Mouse (Mus musculus) adrenal gland, adult 18-20 months (tissue): ENCODE results near the gene Brd3os. TPM values are rescaled to one million over a fixed set of nuclear protein-coding genes. Genes with fewer than 3 reads are reported as not detected.

Experiments
- microRNA-seq, 2 experiments: library from miRNA; unstranded; fragments of <30 nt; microRNA quantifications; one replicate each; pipeline ENCODE4 v1.2.0; 2021; ENCODE audit warnings: borderline number of aligned reads in 2 of 2
- total RNA-seq, 2 experiments: library from RNA; stranded (reverse); gene quantifications; 1 replicate in 1 of 2; 2 replicates in 1 of 2; pipeline ENCODE4 v1.2.3; 2021

Brd3os gene
- total RNA-seq, 2 experiments from 2014 or later = 6.5 to 8.2 TPM

Small RNAs within 50 kb of the gene (microRNA-seq; reads per million reads assigned to microRNA genes)
- gene Gm24049 (0 reads per million in 2 experiments), gene Mir7578 (0 reads per million in 2 experiments)

Other genes with a start within 250 kb of the Brd3os start
- 1 to 10 TPM; 7.0 to 9.2 TPM for gene Sardh, start 194.0 kb upstream of the Brd3os start, total RNA-seq
- gene Vav2, start 15.3 kb upstream of the Brd3os start, total RNA-seq = 10 to 100 TPM; 24.5 to 25.2 TPM
- 10 to 100 TPM; 42.0 to 73.4 TPM for gene Brd3, start 65.3 kb downstream of the Brd3os start, total RNA-seq
- 10 to 100 TPM; 29.6 to 33.1 TPM for gene Wdr5, start 72.8 kb downstream of the Brd3os start, total RNA-seq
- gene Rxra, start 234.1 kb downstream of the Brd3os start, total RNA-seq = 10 to 100 TPM; 52.1 to 52.6 TPM